ENCODE assay signal across 13 mouse cellular contexts in the genomic region with DNA sequence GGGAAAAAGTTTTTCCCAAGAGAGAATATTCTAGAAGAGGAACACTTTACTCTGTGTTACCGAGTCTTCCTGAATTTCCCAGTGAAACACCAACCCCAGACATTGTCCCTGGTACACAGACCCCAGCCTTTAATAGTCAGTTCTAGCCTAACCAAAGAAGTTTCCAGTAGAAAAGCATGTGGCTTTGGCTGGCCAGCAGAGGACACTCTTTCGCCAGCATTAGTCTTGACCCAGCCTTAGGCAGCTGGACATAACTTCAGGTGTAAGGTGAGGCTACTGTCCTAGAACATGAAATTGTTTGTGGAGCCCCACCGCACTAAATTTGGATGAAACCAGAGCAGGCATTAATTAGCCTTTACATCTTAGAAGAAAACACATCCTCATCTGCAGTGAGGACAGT. TPM values are rescaled to one million over a fixed set of nuclear protein-coding genes. Genes with fewer than 3 reads are reported as not detected.
A peak's percentile ranks its signal among the peaks of the same experiment; 100 is the strongest.
DNase-seq lines count a peak whose midpoint lies in the region; TF ChIP-seq lines count a peak whose summit lies in the region.
"Had no signal": no experiment of that assay in that cellular context is flagged by ENCODE, and none has a peak within 500 bp of the region (broad histone marks: within the 10 kb centered on the region; RNA-seq: fewer than 3 reads in every experiment).

No protein-coding gene starts in this region.

- H3K4me1 ChIP-seq in heart, adult 2 months (ENCODE audit: control insufficient read depth, insufficient read depth, low read length): no peaks in the 10 kb centered on the region
- no peaks in the 10 kb centered on the region for H3K4me1 ChIP-seq in testis, adult 2 months (ENCODE audit: control insufficient read depth, insufficient read depth, low read length)
- H3K4me1 ChIP-seq: embryonic facial prominence, embryonic 13.5 days; forebrain, embryonic 10.5 days; megakaryocyte, embryonic 14.5 days had no signal

- H3K4me3 ChIP-seq in heart, adult 2 months: no peak overlapping the region
- H3K4me3 ChIP-seq in testis, adult 2 months (ENCODE audit: control insufficient read depth, low read depth, low read length): no peak overlapping the region
- H3K4me3 ChIP-seq: embryonic facial prominence, embryonic 13.5 days; forebrain, embryonic 10.5 days; megakaryocyte, embryonic 14.5 days had no signal

- H3K27ac ChIP-seq in heart, adult 2 months: no peak overlapping the region
- H3K27ac ChIP-seq in testis, adult 2 months (ENCODE audit: control insufficient read depth, insufficient read depth, low read depth, low read length): no peak overlapping the region
- H3K27ac ChIP-seq: embryonic facial prominence, embryonic 13.5 days; forebrain, embryonic 10.5 days had no signal

- H3K27me3 ChIP-seq in heart, adult 2 months (ENCODE audit: control insufficient read depth, insufficient read depth, low read length): no peaks in the 10 kb centered on the region
- H3K27me3 ChIP-seq in testis, adult 2 months (ENCODE audit: control insufficient read depth, insufficient read depth, low read length): no peaks in the 10 kb centered on the region
- H3K27me3 ChIP-seq: embryonic facial prominence, embryonic 13.5 days had no signal

- H3K9ac ChIP-seq in heart, adult 2 months (ENCODE audit: low read depth, low read length): no peak overlapping the region
- H3K9ac ChIP-seq: embryonic facial prominence, embryonic 13.5 days had no signal

- H3K36me3 ChIP-seq in heart, adult 2 months (ENCODE audit: control insufficient read depth, insufficient read depth, low read length): no peaks in the 10 kb centered on the region
- H3K36me3 ChIP-seq in testis, adult 2 months (ENCODE audit: control insufficient read depth, insufficient read depth, low read length): no peaks in the 10 kb centered on the region
- H3K36me3 ChIP-seq: embryonic facial prominence, embryonic 13.5 days; forebrain, embryonic 10.5 days had no signal

- TF ChIP-seq CTCF in heart, adult 2 months (IDR thresholded peaks at IDR 0.05): peak; percentile 61
- peak; percentile 29; the same call in 1 of the 2 replicates for TF ChIP-seq CTCF in testis, adult 2 months (IDR thresholded peaks at IDR 0.05; ENCODE audit: control insufficient read depth, insufficient read depth, insufficient replicate concordance, low read depth, low read length)

- TF ChIP-seq POLR2A in heart, adult 2 months (IDR thresholded peaks at IDR 0.05; ENCODE audit: insufficient read depth, low read depth, low read length): no peak
- TF ChIP-seq POLR2A in testis, adult 2 months (IDR thresholded peaks at IDR 0.05; ENCODE audit: control insufficient read depth, low read depth, low read length): no peak

- DNase-seq in heart, adult 2 months: no peak
- DNase-seq in heart, postnatal 14 days: no peak
- DNase-seq in kidney, postnatal 36 days: peak; percentile 20 to 57
- DNase-seq in kidney, adult 11 months: no peak
- DNase-seq in testis, postnatal 14 days (ENCODE audit: low spot score): no peak
- DNase-seq in spleen, postnatal 4 days (ENCODE audit: low spot score in 2 of 2): no peak
- DNase-seq: cerebellum, postnatal 14 days; layer of hippocampus, adult 9-11 months; thymus, adult 18-20 months had no signal

- WGBS in heart, adult 2 months: 53% methylated on average over 3 of the region's 3 CpGs

- intact Hi-C loops in heart, adult 2 months (cut with DNase I): loop anchor here (5.0 kb wide), 1 partner anchor 60 kb away; no protein-coding TSS in a partner anchor
- intact Hi-C loops in heart, postnatal 14 days (cut with DNase I): loop anchor here (2.0 kb wide), 1 partner anchor 61 kb away; no protein-coding TSS in a partner anchor

- no peaks in the 10 kb centered on the region for H3K79me2 ChIP-seq in heart, adult 2 months (replicated peaks; ENCODE audit: control insufficient read depth, insufficient read depth, low read length)

- no peak for TF ChIP-seq EP300 in heart, adult 2 months (IDR thresholded peaks at IDR 0.05; ENCODE audit: insufficient read depth, low read depth, low read length)

RNA-seq across cellular contexts. Expression of a gene that starts 17.8 kb away (rescaled TPM):
- total RNA-seq in heart, adult 2 months (2021): 1 to 10 TPM; 1.1 to 1.3 TPM
- polyA plus RNA-seq in heart, adult 2 months (2012; rRNA removed): 0.50 and 0.55 TPM in 2 replicates
- total RNA-seq in heart, postnatal 14 days (2021): 1 to 10 TPM; 1.2 to 1.3 TPM
- 1.4 and 1.5 TPM in 2 replicates for polyA plus RNA-seq in testis, adult 2 months (2012; rRNA removed)

Comparison
In these comparisons a context has a peak if more than half of its experiments do, and no peak if none do; other contexts are left out.
1. DNase-seq: peak in kidney, postnatal 36 days (2 of 2); none in heart, adult 2 months (0 of 2), heart, postnatal 14 days (0 of 2), kidney, adult 11 months (single experiment), testis, postnatal 14 days (single experiment) and spleen, postnatal 4 days (0 of 2).